Mouse (Mus musculus) left cerebral cortex, postnatal 10 days (tissue): Measurements from ENCODE around the gene 2310057J18Rik. TPM values are rescaled to one million over a fixed set of nuclear protein-coding genes. Genes with fewer than 3 reads are reported as not detected.
"Not testable (repeated sequence)": the region's sequence is repeated elsewhere in the genome, so short reads cannot be mapped to it uniquely, and the experiment has no call there.

Source experiments
- DNase-seq, 2 experiments: peaks; one replicate each; pipeline ENCODE4 v3.0.0; 2021 to 2022; ENCODE audit warnings: low spot score in 2 of 2, mixed read lengths in 1 of 2; ENCODE audit errors: extremely low spot score in 1 of 2
- intact Hi-C: fragments of 180-260 bp; cut with DNase I; formaldehyde crosslinking; loops from one replicate; pipeline ENCODE4 v1.15.1; 2025
- total RNA-seq, 2 experiments: library from RNA; stranded (reverse); gene quantifications; 2 replicates each; pipeline ENCODE4 v1.2.3; 2021

The 2310057J18Rik gene
- not detected for total RNA-seq

DNA sequence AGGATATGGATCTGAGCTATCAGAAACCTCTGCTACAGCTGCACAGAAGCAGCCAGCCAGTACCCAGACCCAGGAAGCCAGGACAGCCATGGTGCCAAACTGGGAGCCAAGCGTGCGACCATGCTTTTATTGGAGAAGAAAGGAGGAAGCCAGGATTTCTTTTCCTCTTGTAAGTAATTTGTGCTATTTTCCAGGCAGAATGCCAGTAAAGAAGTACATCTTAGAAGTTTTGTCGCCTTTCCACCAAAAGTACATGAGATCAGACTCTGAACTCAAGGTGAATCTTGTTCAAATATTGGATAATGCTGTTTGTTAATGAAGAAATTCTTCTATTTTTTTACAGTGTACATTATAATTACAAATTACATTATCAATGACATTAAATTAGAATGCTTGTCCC, at the start of gene 2310057J18Rik:
Gene 2310057J18Rik, minus strand, starts transcription at position 101 of the 400 bp plus-strand sequence.
- intact Hi-C loops, result no loop called here
- no peak for DNase-seq

DNA sequence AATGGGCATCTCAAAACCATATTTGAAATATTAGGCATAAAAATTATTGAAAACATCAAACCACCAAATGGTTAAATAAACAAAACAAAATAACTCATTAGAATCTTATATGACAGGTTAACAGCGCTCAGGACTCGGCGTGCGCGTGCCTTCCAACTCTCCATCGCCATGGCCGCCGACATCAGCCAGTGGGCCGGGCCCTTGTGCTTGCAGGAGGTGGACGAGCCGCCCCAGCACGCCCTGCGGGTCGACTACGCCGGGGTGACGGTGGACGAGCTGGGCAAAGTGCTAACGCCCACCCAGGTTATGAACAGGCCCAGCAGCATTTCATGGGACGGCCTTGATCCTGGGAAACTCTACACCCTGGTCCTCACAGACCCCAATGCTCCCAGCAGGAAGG, 43.9 kb upstream of the 2310057J18Rik start:
- intact Hi-C loops, DNase-seq: not testable (repeated sequence)

DNA sequence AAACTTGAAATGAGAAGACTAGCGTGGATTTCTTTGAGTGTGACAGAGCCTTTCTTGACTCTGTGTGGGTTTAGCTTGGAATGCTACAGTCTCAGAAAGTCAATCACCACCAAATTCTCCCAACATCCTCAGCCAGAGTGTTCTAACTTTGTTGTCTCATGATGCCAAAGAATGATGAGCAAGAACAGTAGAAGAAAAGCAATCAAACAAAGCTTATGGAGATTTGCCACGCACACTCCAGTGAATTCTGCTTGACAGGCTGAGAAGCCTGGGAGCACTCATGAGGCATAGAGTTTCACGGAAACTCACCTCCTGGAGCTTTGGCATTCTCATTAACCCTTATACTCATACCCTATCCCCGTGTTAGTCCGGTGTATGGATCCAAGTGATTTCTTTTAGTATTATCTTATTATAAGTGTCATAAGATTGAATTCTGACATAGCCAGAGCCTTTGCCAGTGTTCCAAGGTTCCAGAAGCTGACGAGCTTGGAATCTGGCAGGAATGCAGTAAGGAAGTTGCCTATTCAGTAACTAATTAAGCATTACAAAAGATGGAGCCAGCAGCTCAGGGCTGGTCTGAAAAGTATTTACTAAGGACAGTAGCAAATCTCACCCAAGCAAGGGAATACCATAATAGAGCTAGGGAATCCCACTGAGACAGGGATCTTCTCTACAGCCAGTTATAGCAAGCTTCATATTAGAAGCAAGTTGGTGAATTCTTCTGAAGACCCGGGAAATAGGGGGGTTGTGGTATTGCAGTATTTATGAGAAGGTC, 33.6 kb upstream of the 2310057J18Rik start:
- intact Hi-C loops, result no loop called here
- DNase-seq, result no peak

DNA sequence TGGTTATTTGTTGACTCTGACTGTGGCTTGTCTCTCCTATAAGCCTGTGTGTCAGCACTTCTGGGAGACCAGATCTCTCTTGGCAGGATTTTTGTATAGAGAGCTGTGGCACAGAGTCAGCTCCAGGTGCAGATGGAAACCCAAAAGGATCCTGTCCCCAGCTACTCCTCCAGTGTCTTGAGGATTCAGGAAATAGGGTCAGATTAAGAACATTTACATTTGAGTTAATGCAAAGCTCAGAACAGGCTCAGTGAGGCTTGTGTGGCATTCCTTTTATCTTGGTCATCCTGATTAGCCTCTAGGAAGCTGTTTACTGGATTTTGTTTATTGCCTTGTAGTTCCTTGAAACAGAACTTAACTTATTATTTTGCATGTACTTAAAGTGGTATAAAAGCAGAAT, 11.7 kb upstream of the 2310057J18Rik start:
- DNase-seq, result no peak
- intact Hi-C loops, result no loop called here

DNA sequence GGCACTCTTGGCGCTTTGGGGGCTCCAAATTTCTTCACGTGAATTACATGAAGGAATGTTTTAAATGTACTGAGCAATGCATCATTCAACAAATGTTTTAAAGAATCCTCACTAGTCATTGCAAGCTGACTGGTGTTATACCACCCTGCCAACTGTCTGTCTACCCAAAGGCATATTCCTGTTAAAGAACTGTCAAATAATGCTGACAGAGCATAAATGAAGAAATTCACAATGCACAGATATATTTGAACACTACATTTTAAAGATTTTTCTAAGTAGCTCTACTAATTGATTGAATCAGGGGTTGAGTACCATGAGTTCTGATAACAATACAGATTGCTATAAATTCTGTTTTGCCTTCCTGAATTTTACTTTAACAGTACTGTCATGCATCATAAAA, 2.9 kb upstream of the 2310057J18Rik start:
- no peak for DNase-seq
- intact Hi-C loops, result no loop called here

DNA sequence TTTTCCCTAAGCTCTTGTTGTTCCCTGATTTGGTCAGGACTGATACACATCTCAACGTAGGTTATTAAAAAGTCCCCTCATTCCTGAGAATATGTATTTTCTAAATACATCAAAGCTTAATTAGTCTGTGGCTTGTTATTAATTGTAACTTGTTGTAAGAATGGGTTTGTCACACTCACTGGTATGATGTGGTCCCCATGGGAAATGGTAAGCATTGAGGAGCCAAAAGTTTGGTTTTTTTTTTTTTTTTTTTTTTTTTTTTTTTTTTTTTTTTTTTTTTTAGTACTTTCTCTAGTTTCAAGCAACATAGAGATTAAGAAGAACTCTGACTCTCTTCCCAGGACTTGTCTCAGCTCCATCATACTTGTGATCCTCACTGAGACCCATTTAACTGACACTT, 17.9 kb downstream of the 2310057J18Rik start:
- no peak for DNase-seq
- intact Hi-C loops, result no loop called here

DNA sequence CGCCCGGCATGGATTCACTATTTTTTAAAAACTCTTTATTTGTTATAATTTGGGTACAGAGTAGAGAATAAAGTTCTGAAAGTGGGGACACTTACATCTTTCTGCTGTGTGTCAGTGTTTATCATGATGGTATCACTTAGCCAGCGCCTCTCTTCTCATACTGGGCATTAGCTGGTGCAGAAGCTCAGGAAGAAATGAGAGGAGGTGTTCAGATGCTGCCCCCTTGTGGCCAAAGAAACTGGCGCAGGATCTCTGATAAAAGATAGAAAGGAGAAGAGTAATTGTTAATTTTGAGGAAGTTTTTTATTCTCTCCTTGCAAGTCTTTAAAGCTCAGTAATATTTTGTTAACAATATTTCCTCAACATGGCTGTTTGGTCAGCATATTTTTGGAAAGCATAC, 31.0 kb downstream of the 2310057J18Rik start:
- DNase-seq, result peak; percentile 48
- intact Hi-C loops, result no loop called here

DNA sequence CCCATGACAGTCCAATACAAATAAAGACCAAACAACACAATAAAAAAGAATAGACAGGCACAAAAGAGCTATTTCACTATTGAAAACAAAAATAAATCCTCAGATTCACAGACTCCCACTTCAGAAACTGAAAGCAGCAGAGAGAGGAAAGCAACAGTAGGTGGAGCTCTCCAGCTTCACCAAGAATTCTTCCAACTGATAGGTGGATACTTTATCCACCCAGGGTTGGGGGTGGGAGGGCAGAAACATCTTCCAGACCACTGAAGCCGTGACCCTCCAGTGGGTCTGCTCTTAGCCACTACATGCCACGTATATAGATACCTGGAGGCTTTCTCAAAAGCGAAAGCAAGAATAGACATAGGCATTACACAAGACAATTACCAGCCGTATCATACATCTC, 31.6 kb downstream of the 2310057J18Rik start:
- intact Hi-C loops, result no loop called here
- DNase-seq, result no peak

Other genes with a start within 250 kb of the 2310057J18Rik start
- gene Soga3, start 157.5 kb upstream of the 2310057J18Rik start, total RNA-seq, result 100 to 1,000 TPM; 154 to 179 TPM
- gene Gm49353, start 212.7 kb upstream of the 2310057J18Rik start, total RNA-seq, result 10 to 100 TPM; 27.1 to 29.6 TPM
- gene 9330159F19Rik, start 225.3 kb upstream of the 2310057J18Rik start, total RNA-seq, result 10 to 100 TPM; 80.6 to 84.5 TPM